Mouse (Mus musculus) bone marrow, adult 2 months (tissue): ENCODE measurements at regions not wholly inside any gene's neighbourhood (a gene's known extent, or its start where the extent isn't known, plus 50 kb on each side); places are given as distances from the start of the nearest gene placed in this dataset.

Source experiments
- H3K27ac ChIP-seq: fragments of 200-500 bp; 2 replicates; pipeline ENCODE4 v1.5.1; 2012; ENCODE audit warnings: low read depth, mild to moderate bottlenecking, control low read depth, inconsistent platforms, low read length; ENCODE audit not compliant: control insufficient read depth, poor library complexity, insufficient read depth
- H3K4me1 ChIP-seq: fragments of 200-500 bp; 2 replicates; pipeline ENCODE4 v1.6.1; 2011; ENCODE audit warnings: low read length; ENCODE audit not compliant: control insufficient read depth, insufficient read depth
- H3K4me3 ChIP-seq: fragments of 200-500 bp; replicated peaks from 2 replicates; pipeline ENCODE3; 2011; ENCODE audit warnings: mild to moderate bottlenecking, low read depth, low read length, control low read depth; ENCODE audit not compliant: control insufficient read depth
- CTCF ChIP-seq: fragments of 200-500 bp; IDR thresholded peaks from 2 replicates; pipeline ENCODE4 v1.5.1; 2011; ENCODE audit warnings: low read length, control low read depth; ENCODE audit not compliant: control insufficient read depth, insufficient read depth
- POLR2A ChIP-seq: fragments of 200-500 bp; IDR thresholded peaks from 2 replicates; pipeline ENCODE4 v1.6.1; 2011; ENCODE audit warnings: low read depth, mild to moderate bottlenecking, control low read depth, low read length, borderline replicate concordance; ENCODE audit not compliant: control insufficient read depth
- WGBS: fragments of 180-500 bp; shearing (Covaris S2); methylation state at CpG from one replicate; pipeline ENCODE4 v1.1.7; 2018; 5-methylcytosine and 5-hydroxymethylcytosine counted together

DNA sequence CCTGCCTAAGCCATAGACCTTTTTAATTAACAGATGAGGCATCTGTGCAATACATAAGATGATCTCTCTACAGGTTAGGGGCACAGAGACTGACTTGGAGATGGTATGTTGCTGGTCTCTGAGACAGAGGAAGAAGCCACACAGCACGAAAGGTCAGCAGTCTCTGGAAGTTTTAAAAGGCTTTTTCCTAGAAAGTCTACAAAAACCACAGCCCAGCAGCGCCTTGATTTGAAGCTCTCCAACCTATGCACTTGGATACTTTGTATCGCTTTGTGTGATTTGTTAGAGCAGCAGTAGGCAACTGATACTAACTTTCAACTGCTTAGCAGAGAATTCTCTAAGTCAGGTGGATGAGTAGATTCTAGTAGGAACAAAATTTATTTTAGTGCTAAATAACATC, 132.3 kb upstream of the Tab2 start:
- Histone ChIP-seq H3K27ac (no peak overlapping the region), H3K4me3 (no peak overlapping the region), H3K4me1 (no peaks in the 10 kb centered on the region)
- 81% methylated on average over 3 of the region's 3 CpGs for WGBS
- no peak for TF ChIP-seq POLR2A
- TF ChIP-seq CTCF, result no peak

- Histone ChIP-seq H3K4me1 (no peaks in the 10 kb centered on the region), H3K27ac (no peak overlapping the region), H3K4me3 (no peak overlapping the region)
- 74% methylated on average over 2 of the region's 2 CpGs for whole genome bisulfite sequencing
- TF ChIP-seq POLR2A (no peak), CTCF (no peak)
These were observed 131.1 kb upstream of the Tab2 start for GRCm38 (mm10) chr10:8087106-8087505.

DNA sequence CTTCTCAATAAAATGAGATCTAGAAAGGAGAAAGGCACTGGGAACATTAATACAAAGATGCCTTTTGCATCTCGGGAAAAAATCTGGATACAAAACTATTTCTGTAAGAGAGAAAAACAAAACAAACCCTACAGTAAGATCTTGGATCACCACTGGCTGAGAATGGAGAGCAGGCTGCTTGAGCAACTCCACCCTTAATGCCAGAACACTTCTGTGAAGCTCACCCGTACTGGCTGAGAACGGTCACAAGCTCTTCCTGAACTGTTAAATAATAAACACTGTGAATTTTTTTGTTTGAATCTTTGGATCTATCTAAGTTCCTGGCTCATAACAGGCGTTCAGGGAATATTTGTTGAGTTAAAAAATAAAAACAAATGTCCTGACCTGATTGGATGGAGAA, 130.4 kb upstream of the Tab2 start:
- no peak for TF ChIP-seq POLR2A
- no peak for TF ChIP-seq CTCF
- Histone ChIP-seq H3K27ac (no peak overlapping the region), H3K4me1 (no peaks in the 10 kb centered on the region), H3K4me3 (no peak overlapping the region)
- 69% methylated on average over 4 of the region's 4 CpGs for WGBS

- H3K4me1 ChIP-seq, result no peaks in the 10 kb centered on the region
- no peak overlapping the region for H3K4me3 ChIP-seq
- no peak overlapping the region for H3K27ac ChIP-seq
- 75% methylated on average over 8 of the region's 8 CpGs for WGBS
- TF ChIP-seq POLR2A, result no peak
- no peak for TF ChIP-seq CTCF
These were observed 122.1 kb upstream of the Tab2 start for GRCm38 (mm10) chr10:8077904-8078811.

DNA sequence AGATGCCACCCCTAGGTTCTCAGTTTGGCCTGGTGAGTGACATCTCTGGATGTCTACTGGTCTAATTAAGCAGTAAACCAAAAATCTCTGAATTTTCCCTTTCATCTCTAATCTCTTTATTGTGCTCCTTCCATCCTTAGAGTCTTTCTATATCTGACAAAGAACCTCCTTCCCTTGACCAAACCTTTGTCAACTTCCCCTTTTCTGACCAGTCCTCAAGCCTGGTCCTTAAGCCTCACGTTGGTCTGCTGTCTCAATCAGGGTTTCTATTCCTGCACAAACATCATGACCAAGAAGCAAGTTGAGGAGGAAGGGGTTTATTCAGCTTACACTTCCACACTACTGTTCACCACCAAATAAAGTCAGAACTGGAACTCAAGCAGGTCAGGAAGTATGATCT, 116.4 kb upstream of the Tab2 start:
- H3K4me1 ChIP-seq, result peaks cover 1% of the 10 kb centered on the region
- 16% methylated on average over 1 of the region's 1 CpGs for WGBS
- H3K27ac ChIP-seq, result no peak overlapping the region
- TF ChIP-seq POLR2A (no peak), CTCF (no peak)
- no peak overlapping the region for H3K4me3 ChIP-seq

- WGBS, result 69% methylated on average over 3 of the region's 3 CpGs
- Histone ChIP-seq H3K27ac (no peak overlapping the region), H3K4me1 (peaks cover 1% of the 10 kb centered on the region), H3K4me3 (no peak overlapping the region)
- TF ChIP-seq CTCF (no peak), POLR2A (no peak)
These were observed 115.8 kb upstream of the Tab2 start for GRCm38 (mm10) chr10:8071858-8072257.

- no peak for TF ChIP-seq CTCF
- TF ChIP-seq POLR2A, result no peak
- H3K4me1 ChIP-seq, result peaks cover 1% of the 10 kb centered on the region
- no peak overlapping the region for H3K4me3 ChIP-seq
- WGBS, result 37% methylated on average over 2 of the region's 2 CpGs
- no peak overlapping the region for H3K27ac ChIP-seq
These were observed 114.4 kb upstream of the Tab2 start for GRCm38 (mm10) chr10:8070472-8070871.

DNA sequence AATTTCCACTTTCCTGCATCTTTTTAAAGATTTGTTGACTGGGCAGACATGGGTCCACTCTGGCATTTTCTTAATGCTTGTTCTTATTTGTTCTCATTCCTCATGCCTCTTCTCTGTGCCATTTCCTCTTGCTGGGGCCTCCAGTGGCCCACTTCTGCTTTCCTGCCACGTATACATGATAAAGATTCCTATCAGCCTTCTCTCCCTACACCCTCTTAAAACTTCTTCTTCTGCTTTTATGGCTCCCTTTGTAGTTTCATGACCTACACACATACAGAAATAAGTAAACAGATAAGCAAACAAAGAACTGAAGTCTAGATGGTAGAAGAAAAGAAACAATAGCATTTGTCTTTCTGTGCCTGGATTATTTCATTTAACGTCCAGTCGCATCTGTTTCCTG, 110.9 kb upstream of the Tab2 start:
- H3K4me1 ChIP-seq, result peaks cover 3% of the 10 kb centered on the region
- TF ChIP-seq CTCF (no peak), POLR2A (no peak)
- H3K27ac ChIP-seq, result no peak overlapping the region
- WGBS, result 7% methylated on average over 3 of the region's 3 CpGs
- H3K4me3 ChIP-seq, result no peak overlapping the region

DNA sequence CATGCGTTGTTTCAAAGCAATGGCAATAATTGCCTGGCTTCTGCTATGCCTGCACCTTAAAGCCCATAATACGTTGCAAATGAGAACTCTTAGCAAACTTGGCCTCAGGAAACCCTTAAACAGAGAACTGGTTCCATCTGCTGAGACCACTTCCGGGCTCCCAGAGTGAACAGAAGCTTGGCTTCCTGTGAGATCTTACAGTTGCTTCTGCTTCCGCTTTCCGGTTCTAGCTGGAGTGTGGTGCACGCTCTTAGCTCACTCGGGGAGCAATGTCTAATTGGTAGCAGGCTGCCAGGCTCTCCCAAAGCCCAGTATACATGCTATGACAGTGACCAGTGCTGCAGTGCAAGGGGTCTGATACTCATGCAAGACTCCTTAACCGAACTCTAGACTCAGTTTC, 109.7 kb upstream of the Tab2 start:
- Histone ChIP-seq H3K27ac (peak overlapping the region; percentile 31; the same call in 1 of the 2 replicates), H3K4me1 (peaks cover 3% of the 10 kb centered on the region)

GRCm38 (mm10) chr10:8064281-8064680, 108.3 kb upstream of the Tab2 start:
- Histone ChIP-seq H3K27ac (no peak overlapping the region), H3K4me1 (peaks cover 3% of the 10 kb centered on the region), H3K4me3 (no peak overlapping the region)
- TF ChIP-seq POLR2A (no peak), CTCF (no peak)
- WGBS, result 84% methylated on average over 2 of the region's 2 CpGs

More for the DNA sequence above, 109.7 kb upstream of the Tab2 start:
- TF ChIP-seq CTCF (no peak), POLR2A (no peak)
- WGBS, result 5% methylated on average over 8 of the region's 8 CpGs
- H3K4me3 ChIP-seq, result no peak overlapping the region
